Mouse (Mus musculus) liver, embryonic 15.5 days (tissue): Measurements from ENCODE around the gene Arl15. TPM values are rescaled to one million over a fixed set of nuclear protein-coding genes. Genes with fewer than 3 reads are reported as not detected.

Experiments
- ATAC-seq: fragments of 200-750 bp; cut with Nextera tagmentation; 2 replicates; pipeline ENCODE4 v1.8.0; 2017; ENCODE audit warnings: moderate number of reproducible peaks, mild to moderate bottlenecking, moderate library complexity; ENCODE audit not compliant: insufficient read depth
- H3K27ac ChIP-seq: fragments of 300-500 bp; sonication (generic); replicated peaks from 2 replicates; pipeline ENCODE4 v1.5.1; 2015; ENCODE audit warnings: mild to moderate bottlenecking, inconsistent platforms
- H3K27me3 ChIP-seq: fragments of 300-500 bp; sonication (generic); 2 replicates; pipeline ENCODE4 v1.6.1; 2015; ENCODE audit warnings: mild to moderate bottlenecking, inconsistent platforms
- H3K36me3 ChIP-seq: fragments of 300-500 bp; sonication (generic); replicated peaks from 2 replicates; pipeline ENCODE4 v1.6.1; 2015; ENCODE audit warnings: moderate library complexity, mild to moderate bottlenecking, inconsistent platforms
- H3K4me1 ChIP-seq: fragments of 300-500 bp; sonication (generic); replicated peaks from 2 replicates; pipeline ENCODE4 v1.6.1; 2015; ENCODE audit warnings: inconsistent platforms
- H3K4me2 ChIP-seq: fragments of 300-500 bp; sonication (generic); 2 replicates; pipeline ENCODE4 v1.6.1; 2015; ENCODE audit warnings: moderate library complexity, mild to moderate bottlenecking, inconsistent platforms
- H3K4me3 ChIP-seq: fragments of 300-500 bp; sonication (generic); replicated peaks from 2 replicates; pipeline ENCODE4 v1.5.1; 2015; ENCODE audit warnings: mild to moderate bottlenecking, inconsistent platforms
- H3K9ac ChIP-seq: fragments of 300-500 bp; sonication (generic); 2 replicates; pipeline ENCODE4 v1.6.1; 2015; ENCODE audit warnings: moderate library complexity, mild to moderate bottlenecking, inconsistent platforms
- H3K9me3 ChIP-seq: fragments of 300-500 bp; sonication (generic); replicated peaks from 2 replicates; pipeline ENCODE4 v1.6.1; 2016; ENCODE audit warnings: inconsistent platforms
- WGBS: fragments of 180-500 bp; shearing (Covaris S2); methylation state at CpG from one replicate; pipeline ENCODE4 v1.1.7; 2015; ENCODE audit warnings: mixed read lengths; ENCODE audit not compliant: insufficient replicate concordance; 5-methylcytosine and 5-hydroxymethylcytosine counted together
- polyA plus RNA-seq: library from polyadenylated mRNA; unstranded; fragments of >200 nt; fragmentation: Nextera tagmentation; extraction: Ambion mirVana; gene quantifications from 2 replicates; pipeline ENCODE4 v1.2.1, GENCODE M21; 2015

Gene Arl15
- polyA plus RNA-seq, 1 experiment from 2014 or later, result 2.4 TPM

- H3K36me3 ChIP-seq, result no peaks in the 10 kb centered on the region
- H3K9me3 ChIP-seq, result no peaks in the 10 kb centered on the region
- no peak overlapping the region for H3K27ac ChIP-seq
- 0 out of 2 replicates have a peak, but pooled peaks cover 5% of the 10 kb centered on the region for H3K27me3 ChIP-seq
- ATAC-seq, result no peak
- no peak overlapping the region for H3K4me3 ChIP-seq
- no peak overlapping the region for H3K9ac ChIP-seq
- H3K4me1 ChIP-seq, result 0 out of 2 replicates have a peak, but pooled peaks cover 6% of the 10 kb centered on the region
- no peak overlapping the region for H3K4me2 ChIP-seq
- 18% methylated on average over 5 of the region's 5 CpGs for WGBS
These were observed 83.1 kb downstream of the Arl15 start for GRCm38 (mm10) chr13:113877420-113877819.

GRCm38 (mm10) chr13:113878571-113878970, 84.3 kb downstream of the Arl15 start:
- 0 out of 2 replicates have a peak, but pooled peaks cover 6% of the 10 kb centered on the region for H3K4me1 ChIP-seq
- no peak overlapping the region for H3K4me2 ChIP-seq
- H3K36me3 ChIP-seq, result no peaks in the 10 kb centered on the region
- H3K4me3 ChIP-seq, result no peak overlapping the region
- 75% methylated on average over 12 of the region's 12 CpGs for WGBS
- H3K27ac ChIP-seq, result no peak overlapping the region
- no peaks in the 10 kb centered on the region for H3K9me3 ChIP-seq
- 0 out of 2 replicates have a peak, but pooled peaks cover 5% of the 10 kb centered on the region for H3K27me3 ChIP-seq
- H3K9ac ChIP-seq, result no peak overlapping the region
- no peak for ATAC-seq

- ATAC-seq, result no peak
These were observed 85.5 kb downstream of the Arl15 start for GRCm38 (mm10) chr13:113879651-113880327.

GRCm38 (mm10) chr13:113880564-113881171, 86.4 kb downstream of the Arl15 start:
- no peak overlapping the region for H3K4me3 ChIP-seq
- ATAC-seq, result no peak
- no peak overlapping the region for H3K27ac ChIP-seq
- H3K4me2 ChIP-seq, result peak overlapping the region; percentile 32; the same call in 1 of the 2 replicates
- 40% methylated on average over 19 of the region's 19 CpGs for WGBS
- H3K9ac ChIP-seq, result no peak overlapping the region
- H3K9me3 ChIP-seq, result no peaks in the 10 kb centered on the region
- 0 out of 2 replicates have a peak, but pooled peaks cover 5% of the 10 kb centered on the region for H3K27me3 ChIP-seq
- no peaks in the 10 kb centered on the region for H3K4me1 ChIP-seq
- H3K36me3 ChIP-seq, result no peaks in the 10 kb centered on the region

More at GRCm38 (mm10) chr13:113879651-113880327, 85.5 kb downstream of the Arl15 start:
- Histone ChIP-seq H3K27me3 (0 out of 2 replicates have a peak, but pooled peaks cover 5% of the 10 kb centered on the region), H3K4me2 (peak overlapping the region; percentile 32; the same call in 1 of the 2 replicates), H3K36me3 (no peaks in the 10 kb centered on the region), H3K9me3 (no peaks in the 10 kb centered on the region), H3K9ac (no peak overlapping the region), H3K27ac (no peak overlapping the region), H3K4me1 (0 out of 2 replicates have a peak, but pooled peaks cover 6% of the 10 kb centered on the region), H3K4me3 (no peak overlapping the region)
- 48% methylated on average over 20 of the region's 20 CpGs for WGBS

- Histone ChIP-seq H3K36me3 (no peaks in the 10 kb centered on the region), H3K4me2 (no peak overlapping the region), H3K4me3 (no peak overlapping the region), H3K9ac (no peak overlapping the region), H3K27ac (no peak overlapping the region), H3K4me1 (no peaks in the 10 kb centered on the region), H3K9me3 (no peaks in the 10 kb centered on the region), H3K27me3 (0 out of 2 replicates have a peak, but pooled peaks cover 5% of the 10 kb centered on the region)
- WGBS, result 33% methylated on average over 1 of the region's 1 CpGs
- no peak for ATAC-seq
These were observed 88.7 kb downstream of the Arl15 start for GRCm38 (mm10) chr13:113882959-113883358.

GRCm38 (mm10) chr13:113887090-113887489, 92.8 kb downstream of the Arl15 start:
- Histone ChIP-seq H3K36me3 (no peaks in the 10 kb centered on the region), H3K4me2 (no peak overlapping the region), H3K4me3 (no peak overlapping the region), H3K4me1 (no peaks in the 10 kb centered on the region), H3K27me3 (no peaks in the 10 kb centered on the region), H3K27ac (no peak overlapping the region), H3K9me3 (no peaks in the 10 kb centered on the region), H3K9ac (no peak overlapping the region)
- WGBS, result 75% methylated on average over 6 of the region's 6 CpGs
- no peak for ATAC-seq

- WGBS, result 79% methylated on average over 5 of the region's 5 CpGs
- Histone ChIP-seq H3K27ac (no peak overlapping the region), H3K4me1 (0 out of 2 replicates have a peak, but pooled peaks cover 5% of the 10 kb centered on the region), H3K4me3 (no peak overlapping the region), H3K9me3 (no peaks in the 10 kb centered on the region), H3K36me3 (no peaks in the 10 kb centered on the region), H3K4me2 (no peak overlapping the region), H3K27me3 (no peaks in the 10 kb centered on the region), H3K9ac (no peak overlapping the region)
- no peak for ATAC-seq
These were observed 93.8 kb downstream of the Arl15 start for GRCm38 (mm10) chr13:113888126-113888525.

- no peak for ATAC-seq
- Histone ChIP-seq H3K4me2 (no peak overlapping the region), H3K4me3 (no peak overlapping the region), H3K27ac (no peak overlapping the region), H3K27me3 (no peaks in the 10 kb centered on the region), H3K4me1 (0 out of 2 replicates have a peak, but pooled peaks cover 5% of the 10 kb centered on the region), H3K9me3 (no peaks in the 10 kb centered on the region), H3K9ac (no peak overlapping the region), H3K36me3 (no peaks in the 10 kb centered on the region)
- 77% methylated on average over 16 of the region's 16 CpGs for WGBS
These were observed 94.4 kb downstream of the Arl15 start for GRCm38 (mm10) chr13:113888704-113889103.

GRCm38 (mm10) chr13:113889140-113890055, 95.1 kb downstream of the Arl15 start:
- Histone ChIP-seq H3K36me3 (no peaks in the 10 kb centered on the region), H3K4me1 (0 out of 2 replicates have a peak, but pooled peaks cover 5% of the 10 kb centered on the region), H3K4me3 (no peak overlapping the region), H3K27ac (no peak overlapping the region), H3K9ac (no peak overlapping the region), H3K9me3 (no peaks in the 10 kb centered on the region), H3K4me2 (no peak overlapping the region), H3K27me3 (no peaks in the 10 kb centered on the region)
- no peak for ATAC-seq
- 75% methylated on average over 24 of the region's 24 CpGs for WGBS

- WGBS, result 83% methylated on average over 10 of the region's 10 CpGs
- ATAC-seq, result no peak
- H3K36me3 ChIP-seq, result no peaks in the 10 kb centered on the region
- no peaks in the 10 kb centered on the region for H3K9me3 ChIP-seq
- H3K9ac ChIP-seq, result no peak overlapping the region
- H3K4me2 ChIP-seq, result no peak overlapping the region
- H3K4me3 ChIP-seq, result no peak overlapping the region
- no peaks in the 10 kb centered on the region for H3K27me3 ChIP-seq
- peaks cover 9% of the 10 kb centered on the region; the same call in 1 of the 2 replicates for H3K4me1 ChIP-seq
- no peak overlapping the region for H3K27ac ChIP-seq
These were observed 102.4 kb downstream of the Arl15 start for GRCm38 (mm10) chr13:113896684-113897083.
